Mouse (Mus musculus): ENCODE data around the gene Shisa4.

Shisa4 gene

DNA sequence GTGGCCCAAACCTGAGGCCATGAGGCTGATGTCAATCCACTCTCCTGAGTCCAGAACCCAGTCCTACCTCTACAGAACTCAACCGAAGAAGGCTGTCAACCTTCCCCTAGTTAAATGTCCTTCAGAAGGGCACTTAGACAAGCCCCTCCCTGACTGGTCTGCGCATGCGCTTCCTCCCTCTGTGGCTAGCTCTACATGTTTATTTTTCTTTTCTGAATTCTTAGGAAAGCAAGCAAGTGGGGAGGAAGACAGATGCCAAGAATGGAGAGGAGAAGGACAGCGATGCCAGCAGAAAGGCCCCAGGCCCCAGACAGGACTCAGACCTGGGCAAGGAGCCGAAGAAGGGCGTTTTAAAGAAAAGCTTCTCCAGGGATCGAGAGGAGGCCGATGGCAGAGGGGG lies 11.6 kb downstream of the Shisa4 start:
- DNase-seq: no peak

DNA sequence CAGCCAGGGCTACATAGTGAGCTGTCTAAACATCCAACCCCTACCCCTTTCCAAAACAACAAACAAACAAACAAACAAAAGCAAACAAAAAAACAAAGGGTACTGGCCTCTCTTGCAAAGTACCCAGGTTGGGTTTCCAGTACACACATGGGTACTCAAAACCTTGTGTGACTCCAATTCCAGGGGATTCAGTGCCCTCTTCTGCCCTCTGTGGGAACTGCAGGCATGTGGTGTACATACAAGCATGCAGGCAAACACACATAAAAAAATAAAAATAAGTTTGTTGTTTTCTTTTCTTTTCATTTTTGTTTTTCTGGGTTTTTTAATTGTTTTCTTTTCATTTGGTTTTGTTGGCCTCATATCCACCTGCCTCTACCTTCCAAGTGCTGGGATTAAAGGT lies 12.9 kb downstream of the Shisa4 start:
- no peak for DNase-seq

DNA sequence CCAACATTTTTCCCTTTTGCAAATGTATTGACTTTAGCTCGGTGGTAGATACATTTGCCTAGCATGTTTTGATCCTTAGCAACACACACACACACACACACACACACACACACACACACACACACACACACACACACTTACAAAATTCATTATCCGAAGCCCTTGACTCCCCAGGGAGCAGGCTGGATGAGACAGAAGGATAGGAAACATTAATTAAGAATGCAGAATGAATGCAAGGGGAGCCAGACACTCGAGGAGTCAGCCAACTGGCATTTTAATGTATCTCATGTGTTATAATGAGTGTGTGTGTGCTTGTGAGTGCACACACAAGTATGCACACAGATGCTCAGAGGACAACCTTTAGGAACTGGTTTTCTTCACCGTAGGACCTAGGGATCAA lies 13.5 kb downstream of the Shisa4 start:
- DNase-seq: no peak

DNA sequence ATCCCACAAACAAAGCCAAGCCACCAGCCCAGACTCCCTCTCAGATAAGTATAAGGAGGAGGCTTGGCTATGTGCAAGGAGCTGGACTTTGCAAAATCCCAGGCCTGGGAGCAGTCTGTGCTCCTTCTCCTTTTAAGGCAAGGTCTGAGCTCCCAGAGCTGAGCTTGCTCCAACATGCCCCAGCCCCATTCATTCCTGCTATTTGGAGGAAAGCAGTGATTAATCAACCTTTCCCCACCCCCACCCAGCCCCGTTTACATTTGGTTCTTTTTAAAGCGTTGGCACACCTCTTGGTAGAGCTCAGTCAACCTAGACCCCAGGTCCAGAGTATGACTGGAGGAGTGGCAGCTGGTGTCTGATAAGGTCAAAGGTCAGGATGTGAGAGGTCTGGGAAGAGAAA lies 16.0 kb downstream of the Shisa4 start:
- no peak for DNase-seq

DNA sequence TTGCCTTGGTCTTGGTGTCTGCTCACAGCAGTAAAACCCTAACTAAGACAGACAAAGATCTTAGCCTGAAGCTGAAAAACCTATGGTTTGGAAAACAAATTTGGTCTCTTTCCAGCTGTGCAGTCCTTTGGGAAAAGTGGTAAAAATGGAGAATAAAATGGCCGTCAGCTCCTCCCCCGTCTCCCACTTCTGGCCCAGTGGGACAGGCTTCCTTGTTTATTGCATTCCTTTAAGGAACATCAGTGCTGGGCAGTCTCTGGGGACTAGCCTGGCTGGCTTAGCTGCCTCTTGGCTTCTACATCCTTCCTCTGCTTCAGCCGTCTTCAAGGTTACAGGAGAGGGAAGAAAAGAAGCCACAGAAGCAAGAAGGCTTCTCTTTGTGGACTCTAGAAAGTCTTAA lies 23.1 kb downstream of the Shisa4 start:
- DNase-seq: no peak

DNA sequence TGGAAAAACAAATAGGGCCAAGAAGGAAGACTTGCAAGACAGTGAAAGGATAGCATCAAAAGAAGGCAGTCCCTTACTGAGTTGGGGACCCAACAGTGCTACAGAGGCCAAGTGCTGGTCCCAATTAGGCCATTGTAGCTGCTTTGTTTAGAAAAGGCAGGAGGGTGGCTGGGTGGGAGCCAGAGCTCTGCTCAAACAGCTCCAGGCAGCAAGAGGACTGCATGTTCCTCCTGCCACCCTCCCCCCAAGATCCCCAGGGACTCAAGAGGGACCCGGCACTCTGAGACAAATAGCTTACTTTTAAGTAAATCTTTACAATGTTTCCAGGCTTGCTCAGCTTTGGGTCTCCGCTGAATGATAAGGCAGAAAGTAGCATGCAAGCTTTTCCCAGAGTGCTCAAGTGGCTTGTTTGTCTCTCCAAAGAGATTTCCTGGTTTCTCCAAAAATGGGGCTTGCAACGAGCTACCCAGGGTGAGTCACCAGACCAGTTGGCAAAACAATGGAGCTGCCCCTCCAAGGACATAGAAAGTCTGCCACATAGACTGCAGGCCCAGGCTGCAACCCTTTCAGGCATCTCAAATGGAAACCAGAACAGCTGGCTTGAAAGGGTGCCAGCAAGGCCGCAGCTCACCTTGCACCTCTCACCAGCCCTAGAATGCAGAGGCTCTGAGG lies 27.4 kb downstream of the Shisa4 start:
- DNase-seq: no peak

DNA sequence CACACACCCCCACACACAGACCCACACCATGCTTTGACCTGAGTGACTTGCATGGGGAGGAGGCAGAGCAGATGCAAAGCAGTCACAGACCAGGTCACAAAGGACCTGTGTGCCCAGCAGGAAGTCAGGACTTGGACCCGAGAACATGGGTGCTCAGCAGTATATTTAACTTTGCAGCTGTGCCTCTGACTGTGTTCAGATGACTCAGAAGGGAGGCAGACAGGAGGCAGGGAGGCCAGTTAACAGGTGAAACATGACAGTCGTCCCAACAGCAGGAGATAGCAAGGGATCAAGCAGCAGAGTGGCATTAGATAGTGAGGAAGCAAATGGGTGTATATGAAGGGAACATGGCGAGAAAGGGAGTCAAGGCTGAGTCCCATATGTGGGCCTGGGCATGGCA lies 28.1 kb downstream of the Shisa4 start:
- DNase-seq: no peak

DNA sequence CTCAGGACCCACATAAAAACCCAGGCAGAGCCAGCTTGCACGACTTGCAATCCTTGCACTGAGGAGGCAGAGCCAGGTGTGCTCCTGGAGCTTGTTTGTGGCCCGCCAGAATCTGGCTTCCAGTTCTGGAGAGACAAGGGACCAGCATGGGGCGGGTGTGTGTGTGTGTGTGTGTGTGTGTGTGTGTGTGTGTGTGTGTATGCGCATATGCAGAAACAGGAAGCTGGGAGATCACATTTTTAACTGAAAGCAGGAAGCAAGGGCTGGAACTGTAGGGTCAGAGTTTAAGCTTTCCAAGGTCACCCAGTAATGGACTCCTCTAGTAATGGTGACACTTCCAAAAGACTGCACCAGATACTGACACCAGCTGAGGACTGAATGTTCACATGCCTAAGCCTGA lies 31.0 kb downstream of the Shisa4 start:
- DNase-seq: no peak

DNA sequence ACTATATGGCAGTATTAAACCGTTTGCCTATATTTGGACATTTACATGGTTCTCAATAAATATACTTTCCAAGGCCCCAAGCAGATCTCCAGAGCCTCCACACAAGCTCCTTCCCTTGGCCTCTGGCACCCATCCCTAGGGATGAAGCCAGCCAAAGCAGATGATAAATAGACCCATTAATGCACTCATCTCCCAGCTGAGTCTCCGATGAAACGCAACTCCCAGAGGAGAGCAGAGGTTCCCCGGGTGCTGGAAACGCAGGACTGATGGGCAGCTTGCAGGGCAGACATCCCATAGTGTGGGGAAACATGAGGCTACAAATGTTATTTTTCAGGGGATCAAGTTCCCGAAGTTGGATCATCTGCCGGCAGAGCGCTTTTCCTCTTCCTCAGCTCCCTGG lies 33.1 kb downstream of the Shisa4 start:
- DNase-seq: no peak

DNA sequence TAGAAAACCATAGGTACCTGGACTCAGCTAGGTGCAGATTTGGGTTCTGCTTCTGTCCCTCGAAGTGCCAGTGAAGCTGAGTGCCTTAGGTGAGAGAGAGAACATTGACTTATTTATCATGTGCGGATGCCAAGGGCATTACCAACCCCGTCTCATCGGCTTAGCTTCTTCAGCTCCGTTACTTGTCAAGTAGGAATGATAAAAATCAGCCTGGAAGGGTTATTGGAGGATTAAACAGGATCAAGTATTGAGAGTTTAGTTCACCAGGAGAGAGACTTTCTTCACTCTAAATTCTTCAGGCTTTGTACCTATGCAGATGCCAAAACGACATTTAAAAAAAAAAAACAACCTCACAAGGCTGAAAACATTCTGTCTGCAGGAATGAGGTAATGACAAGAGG lies 44.5 kb downstream of the Shisa4 start:
- no peak for DNase-seq

DNA sequence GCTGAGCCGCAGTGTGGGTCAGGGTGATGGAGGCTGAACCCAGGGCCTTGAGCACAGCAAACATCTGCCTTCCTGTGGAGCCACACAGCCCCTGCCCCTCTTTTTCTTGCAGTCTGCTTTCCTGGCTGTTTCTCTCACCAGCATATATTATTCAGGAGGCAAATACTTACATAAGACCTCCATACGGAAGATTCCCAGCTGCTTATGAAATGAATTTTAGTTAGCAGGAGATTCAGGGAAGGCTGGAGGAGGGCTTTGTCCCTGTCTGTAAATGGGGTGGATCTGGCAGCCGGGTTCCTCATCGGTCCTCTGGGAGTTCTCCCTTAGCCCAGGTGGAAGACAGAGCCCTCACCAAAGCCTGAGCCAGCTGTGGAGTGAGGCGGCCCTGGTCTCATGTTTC lies 46.7 kb downstream of the Shisa4 start:
- no peak for DNase-seq

DNA sequence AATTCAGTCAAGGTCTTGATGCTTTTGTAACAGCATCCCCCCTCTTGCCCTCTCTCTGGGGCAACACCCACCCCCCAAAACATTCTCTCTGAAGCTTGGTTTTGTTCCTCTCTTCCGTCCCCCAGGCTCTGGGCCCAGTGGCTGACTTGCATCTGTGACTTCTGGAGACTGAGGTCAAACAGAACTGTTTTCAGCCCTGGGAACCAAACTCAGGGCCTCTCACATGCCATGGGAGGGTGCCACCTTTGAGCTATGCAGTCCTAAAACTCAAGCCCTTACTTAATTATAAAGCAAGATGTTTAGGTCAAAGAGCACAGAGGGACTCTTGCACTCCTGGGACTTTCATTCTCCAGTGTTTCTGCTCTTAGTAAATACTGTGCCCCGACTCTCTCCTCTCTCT lies 49.1 kb downstream of the Shisa4 start:
- DNase-seq: no peak

DNA sequence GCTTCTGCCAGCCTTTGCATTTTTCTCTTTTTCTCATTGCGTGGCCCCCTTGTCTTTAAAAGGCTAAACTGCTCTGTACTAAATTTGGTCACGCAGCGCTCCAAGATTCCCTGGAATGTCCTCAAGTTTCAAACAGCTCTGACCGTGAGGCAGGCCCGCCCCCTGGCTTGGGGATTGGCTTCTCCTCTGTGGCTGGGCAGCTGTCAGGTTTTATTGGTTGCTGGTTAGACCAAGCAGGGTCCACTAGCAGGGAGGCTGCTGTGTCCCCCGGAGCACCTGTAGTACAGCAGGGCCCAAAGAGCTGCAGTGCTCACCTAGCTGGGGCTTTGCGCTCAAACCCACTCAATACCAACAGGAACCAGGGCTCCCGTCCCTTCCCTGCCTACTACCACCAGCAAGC lies 50.5 kb downstream of the Shisa4 start, which contains the start of gene Lmod1:
Gene Lmod1, plus strand, starts transcription at position 237 of the 400 bp plus-strand sequence.
- no peak for DNase-seq

DNA sequence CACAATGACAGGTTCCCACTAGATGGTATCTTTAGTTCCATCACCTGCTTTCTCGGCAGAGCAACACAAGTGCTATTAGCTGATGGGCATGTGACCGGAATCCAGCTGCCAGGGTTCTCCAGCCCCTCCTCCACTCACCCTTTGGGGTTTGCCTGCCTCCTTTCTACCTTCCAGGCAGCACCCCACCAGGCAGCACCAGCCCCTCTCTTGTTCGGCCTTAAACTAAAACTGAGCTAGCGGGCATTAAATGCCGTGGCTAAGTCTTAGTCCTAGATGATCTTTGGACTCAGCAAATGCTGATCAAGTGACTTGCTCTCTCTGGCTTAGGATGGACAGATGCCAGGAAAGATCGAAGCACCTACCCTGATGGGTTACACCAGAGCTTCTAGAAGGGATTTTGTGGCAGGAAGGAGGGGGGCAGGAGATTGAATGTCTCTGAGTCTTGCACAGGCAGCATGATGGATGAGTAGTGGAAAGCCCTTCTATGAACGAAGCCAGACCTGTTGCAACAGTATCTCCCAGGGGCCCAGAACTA lies 51.6 kb downstream of the Shisa4 start:
- no peak for DNase-seq
